Mouse (Mus musculus) limb, embryonic 13.5 days (tissue): ENCODE measurements at regions not wholly inside any gene's neighbourhood (a gene's known extent, or its start where the extent isn't known, plus 50 kb on each side); places are given as distances from the start of the nearest gene placed in this dataset.
A peak's percentile ranks its signal among the peaks of the same experiment; 100 is the strongest.

Experiments
- ATAC-seq: fragments of 200-750 bp; cut with Nextera tagmentation; 2 replicates; pipeline ENCODE4 v1.8.0; 2017; ENCODE audit warnings: low read depth, moderate number of reproducible peaks, moderate TSS enrichment; ENCODE audit not compliant: low FRiP score
- H3K27ac ChIP-seq: fragments of 300-500 bp; sonication (generic); 2 replicates; pipeline ENCODE4 v1.5.1; 2015; ENCODE audit warnings: inconsistent platforms, mild to moderate bottlenecking, moderate library complexity
- H3K27me3 ChIP-seq: fragments of 300-500 bp; sonication (generic); 2 replicates; pipeline ENCODE4 v1.6.1; 2015; ENCODE audit warnings: mild to moderate bottlenecking, inconsistent platforms
- H3K36me3 ChIP-seq: fragments of 300-500 bp; sonication (generic); 2 replicates; pipeline ENCODE4 v1.6.1; 2015; ENCODE audit warnings: inconsistent platforms, mild to moderate bottlenecking, moderate library complexity
- H3K4me1 ChIP-seq: fragments of 300-500 bp; sonication (generic); 2 replicates; pipeline ENCODE4 v1.6.1; 2015; ENCODE audit warnings: inconsistent platforms
- H3K4me2 ChIP-seq: fragments of 300-500 bp; sonication (generic); replicated peaks from 2 replicates; pipeline ENCODE4 v1.6.1; 2015; ENCODE audit warnings: inconsistent platforms, mild to moderate bottlenecking, moderate library complexity
- H3K4me3 ChIP-seq: fragments of 300-500 bp; sonication (generic); 2 replicates; pipeline ENCODE4 v1.5.1; 2015; ENCODE audit warnings: moderate library complexity, mild to moderate bottlenecking, inconsistent platforms
- H3K9ac ChIP-seq: fragments of 300-500 bp; sonication (generic); 2 replicates; pipeline ENCODE4 v1.6.1; 2015; ENCODE audit warnings: mild to moderate bottlenecking, inconsistent platforms
- H3K9me3 ChIP-seq: fragments of 300-500 bp; sonication (generic); 2 replicates; pipeline ENCODE4 v1.6.1; 2016; ENCODE audit warnings: inconsistent platforms
- WGBS: fragments of 180-500 bp; shearing (Covaris S2); methylation state at CpG from one replicate; pipeline ENCODE4 v1.1.7; 2015; 5-methylcytosine and 5-hydroxymethylcytosine counted together

- Histone ChIP-seq H3K4me3 (no peak overlapping the region), H3K9me3 (no peaks in the 10 kb centered on the region), H3K27ac (no peak overlapping the region), H3K9ac (no peak overlapping the region), H3K4me1 (no peaks in the 10 kb centered on the region), H3K27me3 (no peaks in the 10 kb centered on the region), H3K4me2 (no peak overlapping the region), H3K36me3 (no peaks in the 10 kb centered on the region)
- WGBS = 55% methylated on average over 4 of the region's 4 CpGs
- ATAC-seq = no peak
Measured at GRCm38 (mm10) chr15:13366606-13367005, 193.1 kb upstream of the Cdh6 start.

DNA sequence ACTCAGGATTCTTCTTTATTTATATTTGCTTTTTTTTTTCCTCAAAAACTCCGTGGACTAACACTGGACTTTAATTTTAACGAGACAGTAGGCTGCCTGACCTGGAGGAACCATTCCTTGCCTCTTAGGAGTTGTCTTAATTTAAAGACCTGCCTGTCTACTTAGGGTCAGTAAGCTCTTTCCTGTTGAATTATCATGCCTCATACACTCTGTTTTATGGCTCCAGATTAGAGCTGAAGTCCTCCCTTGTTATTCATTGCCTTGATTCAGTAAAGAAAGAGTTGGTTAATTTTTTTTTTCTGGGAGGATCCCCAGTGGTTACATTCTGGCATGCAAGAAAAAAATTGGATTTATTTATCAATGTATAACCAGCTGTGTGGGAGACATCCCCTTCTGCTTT is 187.3 kb upstream of the Cdh6 start:
- H3K9me3 ChIP-seq = no peaks in the 10 kb centered on the region
- no peak overlapping the region for H3K4me3 ChIP-seq
- no peak overlapping the region for H3K27ac ChIP-seq
- no peak overlapping the region for H3K4me2 ChIP-seq
- ATAC-seq = no peak
- H3K27me3 ChIP-seq = no peaks in the 10 kb centered on the region
- no peaks in the 10 kb centered on the region for H3K4me1 ChIP-seq
- no peak overlapping the region for H3K9ac ChIP-seq
- 50% methylated on average over 2 of the region's 2 CpGs for WGBS
- H3K36me3 ChIP-seq = no peaks in the 10 kb centered on the region

DNA sequence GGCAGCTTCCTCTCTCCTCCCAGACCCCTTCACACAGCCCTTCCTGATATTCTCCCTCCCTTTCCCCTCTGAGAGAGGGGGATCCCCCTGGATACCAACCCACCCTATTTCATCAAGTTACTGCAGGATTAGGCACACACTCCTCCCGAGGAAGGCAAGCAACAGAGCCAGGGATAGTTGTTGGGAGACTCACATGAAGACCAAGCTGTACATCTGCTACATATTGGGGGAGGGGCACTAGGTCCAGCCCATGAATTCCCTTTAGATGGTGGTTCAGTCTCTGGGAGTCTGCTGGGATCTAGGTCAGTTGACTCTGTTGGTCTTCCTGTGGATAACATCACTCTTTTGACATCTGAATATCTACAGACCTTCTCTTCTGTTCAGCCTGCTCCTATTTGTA is 185.6 kb upstream of the Cdh6 start:
- Histone ChIP-seq H3K4me3 (no peak overlapping the region), H3K9ac (no peak overlapping the region), H3K4me1 (no peaks in the 10 kb centered on the region), H3K9me3 (no peaks in the 10 kb centered on the region), H3K36me3 (no peaks in the 10 kb centered on the region), H3K27me3 (no peaks in the 10 kb centered on the region), H3K27ac (no peak overlapping the region), H3K4me2 (no peak overlapping the region)
- no peak for ATAC-seq
- 30% methylated on average over 1 of the region's 1 CpGs for WGBS

- Histone ChIP-seq H3K4me2 (no peak overlapping the region), H3K9ac (no peak overlapping the region), H3K9me3 (no peaks in the 10 kb centered on the region), H3K27me3 (no peaks in the 10 kb centered on the region), H3K27ac (no peak overlapping the region), H3K36me3 (no peaks in the 10 kb centered on the region), H3K4me1 (no peaks in the 10 kb centered on the region), H3K4me3 (no peak overlapping the region)
- ATAC-seq = no peak
- WGBS = 81% methylated on average over 3 of the region's 3 CpGs
Measured at GRCm38 (mm10) chr15:13350321-13350720, 176.8 kb upstream of the Cdh6 start.

GRCm38 (mm10) chr15:13336392-13336791 is 162.9 kb upstream of the Cdh6 start:
- Histone ChIP-seq H3K27me3 (no peaks in the 10 kb centered on the region), H3K4me1 (no peaks in the 10 kb centered on the region), H3K4me3 (no peak overlapping the region), H3K36me3 (no peaks in the 10 kb centered on the region), H3K9me3 (no peaks in the 10 kb centered on the region), H3K4me2 (no peak overlapping the region), H3K27ac (no peak overlapping the region), H3K9ac (no peak overlapping the region)
- 94% methylated on average over 1 of the region's 1 CpGs for WGBS
- no peak for ATAC-seq

GRCm38 (mm10) chr15:13324439-13324838 is 151.0 kb upstream of the Cdh6 start:
- Histone ChIP-seq H3K4me2 (no peak overlapping the region), H3K4me1 (no peaks in the 10 kb centered on the region), H3K9ac (no peak overlapping the region), H3K36me3 (no peaks in the 10 kb centered on the region), H3K9me3 (no peaks in the 10 kb centered on the region), H3K27ac (no peak overlapping the region), H3K4me3 (no peak overlapping the region), H3K27me3 (no peaks in the 10 kb centered on the region)
- WGBS = 15% methylated on average over 2 of the region's 2 CpGs
- no peak for ATAC-seq

DNA sequence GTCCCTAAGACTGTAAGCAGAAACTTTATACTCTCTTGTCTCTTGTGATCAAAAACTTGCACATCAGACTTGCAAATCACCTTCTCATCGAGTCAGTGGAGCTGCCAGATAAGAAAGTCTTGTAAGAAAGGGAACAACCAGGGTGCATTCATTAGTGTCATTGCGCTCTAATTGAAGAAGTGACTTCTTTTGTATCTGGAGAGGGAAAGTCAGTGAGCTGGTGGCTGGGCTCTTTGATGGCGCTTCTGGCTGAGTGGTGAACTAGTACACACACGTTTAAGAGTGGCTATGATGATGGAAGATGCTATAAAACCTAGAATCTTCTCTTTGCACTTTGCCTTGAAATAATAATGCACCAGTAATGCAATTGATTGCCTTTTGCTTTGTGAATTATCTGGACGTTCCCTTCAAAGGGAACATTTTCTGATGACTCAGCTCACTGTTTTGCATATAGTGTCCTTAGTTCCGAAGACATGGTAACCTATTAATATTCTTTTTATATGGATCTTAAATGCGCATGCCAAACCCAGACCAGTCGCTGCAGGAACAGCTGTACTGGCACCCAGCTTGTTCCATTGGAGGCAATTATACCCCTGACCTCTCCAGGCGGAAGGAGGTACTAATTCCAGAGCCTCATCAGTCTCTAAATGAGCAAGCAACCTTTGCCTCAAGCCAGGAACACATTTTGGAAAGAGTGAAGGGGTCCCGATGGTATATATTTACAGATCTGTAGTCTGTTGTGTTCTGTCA is 147.3 kb upstream of the Cdh6 start:
- no peak overlapping the region for H3K4me3 ChIP-seq
- no peaks in the 10 kb centered on the region for H3K27me3 ChIP-seq
- no peaks in the 10 kb centered on the region for H3K4me1 ChIP-seq
- no peak overlapping the region for H3K9ac ChIP-seq
- no peak for ATAC-seq
- 48% methylated on average over 10 of the region's 10 CpGs for WGBS
- H3K27ac ChIP-seq = no peak overlapping the region
- H3K4me2 ChIP-seq = no peak overlapping the region
- H3K9me3 ChIP-seq = no peaks in the 10 kb centered on the region
- no peaks in the 10 kb centered on the region for H3K36me3 ChIP-seq

DNA sequence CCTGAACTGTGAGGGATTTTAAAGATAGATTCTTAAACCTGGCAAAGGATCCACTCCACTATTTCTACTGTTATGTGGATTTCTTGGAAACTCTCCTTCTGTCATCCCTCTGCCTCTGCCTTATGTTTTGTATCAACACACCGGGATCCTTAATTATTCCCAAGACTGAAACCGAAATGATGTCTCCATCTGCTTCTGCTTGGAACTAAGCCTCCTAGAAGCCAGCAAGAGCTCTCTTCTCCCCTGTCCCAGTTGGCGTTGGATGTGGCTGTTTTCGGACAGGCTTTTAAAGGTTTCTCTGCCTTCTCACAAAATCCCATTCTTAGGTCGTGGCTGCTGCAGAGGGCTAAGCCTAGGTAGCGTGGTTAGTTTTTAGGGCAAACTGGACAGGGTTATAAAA is 131.1 kb upstream of the Cdh6 start:
- Histone ChIP-seq H3K4me2 (no peak overlapping the region), H3K4me3 (no peak overlapping the region), H3K27me3 (no peaks in the 10 kb centered on the region), H3K36me3 (no peaks in the 10 kb centered on the region), H3K9ac (no peak overlapping the region), H3K9me3 (no peaks in the 10 kb centered on the region), H3K4me1 (no peaks in the 10 kb centered on the region), H3K27ac (no peak overlapping the region)
- no peak for ATAC-seq
- 33% methylated on average over 6 of the region's 6 CpGs for WGBS

GRCm38 (mm10) chr15:13303456-13303855 is 130.0 kb upstream of the Cdh6 start:
- Histone ChIP-seq H3K4me2 (no peak overlapping the region), H3K9ac (no peak overlapping the region), H3K4me1 (no peaks in the 10 kb centered on the region), H3K9me3 (no peaks in the 10 kb centered on the region), H3K36me3 (no peaks in the 10 kb centered on the region), H3K27ac (no peak overlapping the region), H3K4me3 (no peak overlapping the region), H3K27me3 (no peaks in the 10 kb centered on the region)
- WGBS = 81% methylated on average over 7 of the region's 7 CpGs
- ATAC-seq = no peak

GRCm38 (mm10) chr15:13302672-13303071 is 129.2 kb upstream of the Cdh6 start:
- no peaks in the 10 kb centered on the region for H3K27me3 ChIP-seq
- H3K9me3 ChIP-seq = no peaks in the 10 kb centered on the region
- H3K27ac ChIP-seq = no peak overlapping the region
- no peaks in the 10 kb centered on the region for H3K4me1 ChIP-seq
- no peak overlapping the region for H3K4me2 ChIP-seq
- ATAC-seq = no peak
- H3K9ac ChIP-seq = no peak overlapping the region
- no peaks in the 10 kb centered on the region for H3K36me3 ChIP-seq
- 59% methylated on average over 6 of the region's 6 CpGs for WGBS
- H3K4me3 ChIP-seq = no peak overlapping the region

DNA sequence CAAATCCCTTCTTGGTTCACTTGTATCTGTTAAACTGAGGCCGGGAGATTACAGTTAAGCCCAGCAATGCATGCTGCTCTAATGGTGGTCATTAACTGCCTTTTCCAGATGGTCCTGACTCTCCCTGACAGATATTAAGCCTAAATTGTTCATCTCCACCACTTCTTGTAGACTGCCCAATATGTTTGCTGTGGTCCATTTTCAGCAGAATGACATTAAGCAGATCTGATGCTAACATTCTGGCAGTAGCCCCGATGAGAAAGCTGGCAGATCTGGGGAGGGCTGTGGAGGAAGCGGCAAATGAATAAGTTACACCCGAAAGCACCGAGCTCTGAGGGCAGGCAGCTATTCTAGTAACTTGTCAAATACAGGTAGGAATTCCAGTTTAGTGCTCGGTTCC is 123.5 kb upstream of the Cdh6 start:
- no peak overlapping the region for H3K4me3 ChIP-seq
- WGBS = 54% methylated on average over 6 of the region's 6 CpGs

GRCm38 (mm10) chr15:13289064-13289463 is 115.6 kb upstream of the Cdh6 start:
- Histone ChIP-seq H3K4me2 (no peak overlapping the region), H3K36me3 (no peaks in the 10 kb centered on the region), H3K27me3 (no peaks in the 10 kb centered on the region), H3K4me1 (peaks cover 16% of the 10 kb centered on the region), H3K9me3 (no peaks in the 10 kb centered on the region), H3K4me3 (no peak overlapping the region), H3K27ac (no peak overlapping the region), H3K9ac (no peak overlapping the region)
- no peak for ATAC-seq
- WGBS = 74% methylated on average over 3 of the region's 3 CpGs

More for the DNA sequence above, 123.5 kb upstream of the Cdh6 start:
- no peaks in the 10 kb centered on the region for H3K27me3 ChIP-seq
- no peaks in the 10 kb centered on the region for H3K4me1 ChIP-seq
- ATAC-seq = no peak
- no peak overlapping the region for H3K9ac ChIP-seq
- no peaks in the 10 kb centered on the region for H3K9me3 ChIP-seq
- H3K4me2 ChIP-seq = no peak overlapping the region
- no peak overlapping the region for H3K27ac ChIP-seq
- no peaks in the 10 kb centered on the region for H3K36me3 ChIP-seq

- Histone ChIP-seq H3K9me3 (no peaks in the 10 kb centered on the region), H3K36me3 (no peaks in the 10 kb centered on the region), H3K4me1 (peaks cover 16% of the 10 kb centered on the region), H3K27me3 (no peaks in the 10 kb centered on the region), H3K27ac (no peak overlapping the region), H3K4me3 (peak overlapping the region; percentile 34), H3K4me2 (peak overlapping the region; percentile 61), H3K9ac (peak overlapping the region; percentile 40; the same call in 1 of the 2 replicates)
- 0 out of 2 replicates have a peak, but pooled peaks have one; percentile 25 for ATAC-seq
- 26% methylated on average over 11 of the region's 11 CpGs for WGBS
Measured at GRCm38 (mm10) chr15:13287878-13288277, 114.4 kb upstream of the Cdh6 start.
